Mouse (Mus musculus): ENCODE data around the gene Adgrg6.

GRCm38 (mm10) chr10:14589667-14590066 lies 44.2 kb upstream of the Adgrg6 start:
- TF ChIP-seq CTCF (IDR thresholded peaks at IDR 0.05; ENCODE audit: control insufficient read depth, insufficient read depth, insufficient replicate concordance, low read depth, low read length) = no peak
- no peak for TF ChIP-seq POLR2A (IDR thresholded peaks at IDR 0.05; ENCODE audit: control insufficient read depth, low read depth, low read length)

All from testis, adult 2 months (tissue).